Mouse (Mus musculus) skeletal muscle tissue, adult 2 months (tissue): ENCODE data around the gene Zbtb21.
"Not testable (repeated sequence)": the region's sequence is repeated elsewhere in the genome, so short reads cannot be mapped to it uniquely, and the experiment has no call there.

Experiments used
- DNase-seq: peaks from one replicate; pipeline ENCODE4 v3.0.0-alpha.2; 2012; ENCODE audit warnings: low read depth, low spot score

The Zbtb21 gene

GRCm38 (mm10) chr16:97962151-97962948, at the start of gene Zbtb21, which contains the start of gene C2cd2:
Gene Zbtb21 (minus strand): TSS chr16:97962622.
Gene C2cd2 (minus strand): TSS chr16:97962598.
- peak; percentile 98 for DNase-seq

DNA sequence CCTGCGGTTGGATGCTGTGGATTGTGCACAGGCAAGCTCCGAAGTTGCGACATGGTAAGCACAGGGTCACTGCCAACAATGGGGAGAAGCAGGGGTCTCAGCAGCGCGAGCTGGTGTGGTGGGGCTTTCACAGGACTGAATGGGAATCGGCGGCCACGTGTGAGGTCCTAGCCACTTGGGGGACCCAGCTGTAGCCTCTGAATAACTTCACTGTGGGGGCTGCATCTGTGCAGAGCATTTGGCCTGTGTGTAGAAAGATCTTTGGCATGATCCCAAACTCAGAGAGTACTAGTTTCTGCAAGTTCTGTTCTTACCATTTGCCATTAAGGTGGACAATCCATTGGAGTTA, 34.9 kb upstream of the Zbtb21 start:
- not testable (repeated sequence) for DNase-seq

GRCm38 (mm10) chr16:97996616-97997382, 34.4 kb upstream of the Zbtb21 start, which contains the start of gene B230307C23Rik:
Gene B230307C23Rik (plus strand): TSS chr16:97997315.
- DNase-seq, result peak; percentile 83

DNA sequence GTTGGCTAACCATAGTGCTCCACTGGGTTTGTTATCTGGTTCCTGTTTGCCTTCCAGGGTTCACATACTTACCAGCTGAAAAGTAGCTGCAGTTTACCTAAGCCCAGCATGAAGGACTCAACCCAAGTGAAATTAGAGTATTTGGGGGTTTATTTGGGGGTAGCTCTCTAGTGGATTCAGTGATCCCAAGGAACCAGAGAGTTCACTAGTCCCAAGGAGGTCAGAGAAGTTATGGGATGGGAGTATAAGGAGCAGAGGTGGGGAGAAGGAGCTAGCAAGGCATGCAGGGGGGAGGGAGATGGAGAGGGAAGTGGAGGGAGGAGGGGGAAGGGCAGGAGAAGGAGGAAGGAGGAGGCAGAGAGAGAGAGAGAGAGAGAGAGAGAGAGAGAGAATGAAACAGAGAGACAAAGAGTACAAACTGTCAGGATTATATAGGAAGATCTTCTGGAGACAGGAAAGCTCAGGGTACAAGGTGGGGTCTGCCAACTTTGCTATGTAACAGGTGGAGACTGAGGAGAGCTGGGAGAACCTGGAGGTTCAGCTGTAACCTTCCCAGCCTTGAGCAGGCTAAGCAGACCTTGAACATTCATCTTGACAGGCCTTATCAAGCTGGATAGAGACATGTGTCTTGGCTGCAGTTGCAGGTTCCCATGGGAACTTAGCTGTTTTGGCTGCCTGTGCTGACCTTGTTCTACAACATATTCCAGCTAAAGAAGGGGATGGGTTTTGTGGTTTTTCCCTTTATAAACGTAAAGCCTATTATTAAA, 33.6 kb upstream of the Zbtb21 start:
- peak; percentile 7 for DNase-seq

DNA sequence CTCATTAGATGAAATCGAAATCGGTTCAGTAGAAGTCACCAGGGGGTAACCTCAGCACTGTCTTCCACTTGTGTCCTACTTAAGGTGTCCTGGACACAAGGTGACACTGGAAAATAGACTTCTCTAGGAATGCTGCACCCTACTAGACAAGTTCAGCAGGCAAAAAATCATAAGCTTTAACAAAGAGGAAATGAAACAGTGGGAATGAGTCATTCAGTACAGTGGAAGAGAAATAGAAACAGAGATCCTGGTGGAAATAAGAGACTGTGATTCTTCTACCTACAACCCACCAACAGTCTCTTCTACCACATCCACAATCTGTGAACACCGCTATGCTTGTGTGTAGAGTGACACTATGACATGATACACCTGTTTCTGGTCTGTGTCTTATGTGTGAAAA, 30.1 kb upstream of the Zbtb21 start:
- DNase-seq, result not testable (repeated sequence)

GRCm38 (mm10) chr16:97991517-97991916, 29.1 kb upstream of the Zbtb21 start:
- no peak for DNase-seq

DNA sequence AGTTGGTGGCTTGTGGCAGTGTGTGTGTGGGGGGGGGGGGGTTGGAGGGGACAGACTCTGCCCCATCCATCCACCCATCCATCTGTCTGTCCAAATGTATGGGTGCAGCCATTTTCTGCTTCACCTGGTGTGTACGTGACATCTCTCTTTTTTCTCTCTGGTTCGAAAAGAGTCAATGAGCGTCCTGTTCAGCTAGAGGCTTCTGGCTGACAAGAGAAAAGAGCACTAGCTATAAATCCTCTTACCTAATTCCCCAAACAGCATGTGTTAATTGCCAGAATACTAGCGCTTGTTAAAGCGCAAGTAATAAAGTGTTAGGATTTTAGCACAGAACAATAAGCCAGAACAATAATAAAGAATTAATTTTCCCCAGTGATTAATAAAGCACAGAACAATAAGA, 22.2 kb upstream of the Zbtb21 start:
- no peak for DNase-seq

DNA sequence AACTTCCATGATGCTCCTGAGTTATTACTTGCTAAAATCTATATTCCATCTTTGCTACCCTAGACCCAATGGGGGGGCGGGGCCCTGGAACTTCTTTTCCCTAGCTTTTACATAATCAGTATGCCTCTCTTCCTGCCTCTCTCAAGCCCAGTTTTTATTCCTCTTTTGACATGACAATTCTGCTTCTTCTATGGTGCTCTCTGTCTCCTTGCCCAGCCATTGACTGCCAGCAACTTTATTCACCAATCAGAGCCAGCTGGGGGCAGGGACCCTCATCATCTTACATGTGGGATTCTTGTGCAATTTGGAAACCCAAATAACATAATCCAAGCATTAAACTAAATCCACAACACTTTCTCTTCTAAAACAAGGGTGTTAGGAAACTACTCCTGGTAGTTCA, 18.9 kb upstream of the Zbtb21 start:
- DNase-seq, result no peak

- DNase-seq, result no peak
Measured at GRCm38 (mm10) chr16:97977722-97978121, 15.3 kb upstream of the Zbtb21 start.

GRCm38 (mm10) chr16:97977277-97977676, 14.9 kb upstream of the Zbtb21 start:
- DNase-seq, result no peak

DNA sequence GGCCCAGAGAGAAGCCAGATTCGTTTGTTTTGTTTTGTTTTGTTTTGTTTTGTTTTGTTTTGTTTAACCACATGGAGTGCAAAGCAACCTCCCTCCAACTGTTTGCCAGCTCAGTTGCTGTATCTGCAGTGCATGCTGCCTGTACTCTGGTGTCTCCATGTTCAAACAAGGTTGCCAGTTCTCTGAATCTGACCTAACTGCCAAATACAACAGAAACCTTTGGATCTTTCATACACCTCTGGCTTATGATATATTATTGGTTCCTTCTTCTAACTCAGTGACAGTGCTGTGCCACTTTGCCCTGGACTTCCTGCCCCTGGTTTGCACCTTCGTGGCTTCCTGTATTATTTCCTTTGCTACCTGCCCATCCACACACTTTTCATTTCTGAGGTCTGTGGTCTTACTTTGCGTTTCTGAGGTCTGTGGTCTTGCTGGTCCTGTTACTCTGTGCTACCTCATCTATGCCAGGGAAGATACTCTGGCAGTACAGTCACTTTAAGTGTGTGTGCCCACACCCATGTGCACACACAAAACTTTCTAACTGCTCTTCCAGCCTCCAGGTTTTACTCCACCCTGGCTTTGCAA, 1.6 kb upstream of the Zbtb21 start:
- DNase-seq, result no peak

- DNase-seq, result peak; percentile 15
Measured at GRCm38 (mm10) chr16:97961381-97962150, 856 bp downstream of the Zbtb21 start.

GRCm38 (mm10) chr16:97960348-97960747, 2.1 kb downstream of the Zbtb21 start:
- DNase-seq, result no peak

- no peak for DNase-seq
Measured at GRCm38 (mm10) chr16:97958401-97958973, 3.9 kb downstream of the Zbtb21 start.

GRCm38 (mm10) chr16:97957626-97958025, 4.8 kb downstream of the Zbtb21 start:
- DNase-seq, result no peak

DNA sequence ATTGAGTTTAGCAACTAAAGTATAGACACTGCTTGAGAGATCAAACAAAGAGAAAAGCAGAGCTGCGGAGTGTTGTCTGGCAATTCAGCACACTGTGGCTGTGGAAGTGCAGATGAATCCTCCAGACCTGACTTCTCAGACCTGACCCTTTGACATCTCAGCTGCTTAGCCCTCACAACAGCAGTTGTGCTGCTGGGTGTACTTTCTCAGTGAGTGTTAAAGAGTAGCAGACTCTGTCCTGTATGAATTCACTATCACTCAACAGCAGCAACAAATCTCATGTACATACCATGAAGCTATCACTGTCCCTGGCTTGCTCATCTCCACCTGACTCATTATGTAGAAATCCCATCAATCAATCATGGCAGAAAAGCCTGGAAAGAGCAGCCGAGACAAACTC, 6.4 kb downstream of the Zbtb21 start:
- DNase-seq, result no peak

- DNase-seq, result no peak
Measured at GRCm38 (mm10) chr16:97953300-97953699, 9.1 kb downstream of the Zbtb21 start.

DNA sequence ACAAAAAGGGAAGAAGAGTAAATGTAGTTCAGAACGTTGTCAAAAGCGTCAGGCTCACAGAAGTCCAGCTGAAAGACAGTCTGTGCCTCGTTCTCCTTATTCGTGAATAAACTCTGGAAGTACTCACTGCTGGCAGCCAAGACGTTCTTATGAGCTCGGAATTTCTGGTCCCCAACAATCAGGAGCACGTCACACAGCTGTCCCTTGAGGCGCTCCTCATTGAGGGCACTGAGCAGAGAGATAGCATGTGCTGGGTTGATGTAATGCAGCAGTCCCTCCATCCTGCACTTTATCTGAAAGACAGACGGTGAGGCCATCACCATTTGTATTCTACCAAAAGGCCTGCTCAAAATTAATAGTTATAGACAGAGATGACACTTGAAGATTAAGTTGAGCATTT, 9.6 kb downstream of the Zbtb21 start:
- no peak for DNase-seq

- no peak for DNase-seq
Measured at GRCm38 (mm10) chr16:97952371-97952770, 10.1 kb downstream of the Zbtb21 start.

DNA sequence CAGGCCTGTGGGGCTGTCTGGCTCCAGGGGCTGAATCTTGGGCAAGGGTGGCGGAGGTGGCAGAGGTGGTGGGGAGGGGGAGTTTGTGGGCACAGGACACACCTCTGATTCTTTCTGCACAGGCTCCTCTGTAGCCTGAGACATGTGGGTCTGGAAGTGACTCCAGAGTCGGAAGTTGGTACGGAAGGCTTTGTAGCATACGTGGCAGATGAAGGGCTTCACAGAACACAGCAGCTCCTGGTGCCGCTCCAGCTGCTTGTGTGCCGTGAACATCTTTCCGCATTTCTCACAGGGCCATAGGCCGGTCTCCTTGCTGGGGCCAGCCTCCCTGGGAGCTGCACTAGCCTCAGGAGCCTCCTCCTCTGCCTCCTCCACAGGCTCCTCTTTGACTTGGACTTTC, 12.4 kb downstream of the Zbtb21 start:
- no peak for DNase-seq

- no peak for DNase-seq
Measured at GRCm38 (mm10) chr16:97948836-97949235, 13.6 kb downstream of the Zbtb21 start.
